Mouse (Mus musculus) kidney, embryonic 15.5 days (tissue): ENCODE results near the gene Duoxa2. TPM values are rescaled to one million over a fixed set of nuclear protein-coding genes. Genes with fewer than 3 reads are reported as not detected.
A peak's percentile ranks its signal among the peaks of the same experiment; 100 is the strongest.

ENCODE experiments used
- ATAC-seq: fragments of 200-750 bp; cut with Nextera tagmentation; replicated peaks from 2 replicates; pipeline ENCODE4 v1.8.0; 2017; ENCODE audit warnings: moderate TSS enrichment; ENCODE audit not compliant: low FRiP score
- H3K27ac ChIP-seq: fragments of 300-500 bp; sonication (generic); 2 replicates; pipeline ENCODE4 v1.5.1; 2015; ENCODE audit warnings: mild to moderate bottlenecking, inconsistent platforms
- H3K27me3 ChIP-seq: fragments of 300-500 bp; sonication (generic); 2 replicates; pipeline ENCODE4 v1.6.1; 2015; ENCODE audit warnings: inconsistent platforms
- H3K36me3 ChIP-seq: fragments of 300-500 bp; sonication (generic); 2 replicates; pipeline ENCODE4 v1.6.1; 2015; ENCODE audit warnings: inconsistent platforms
- H3K4me1 ChIP-seq: fragments of 300-500 bp; sonication (generic); 2 replicates; pipeline ENCODE4 v1.6.1; 2015; ENCODE audit warnings: inconsistent platforms
- H3K4me2 ChIP-seq: fragments of 300-500 bp; sonication (generic); 2 replicates; pipeline ENCODE4 v1.6.1; 2015; ENCODE audit warnings: moderate library complexity, mild to moderate bottlenecking, inconsistent platforms
- H3K4me3 ChIP-seq: fragments of 300-500 bp; sonication (generic); replicated peaks from 2 replicates; pipeline ENCODE4 v1.5.1; 2015; ENCODE audit warnings: mild to moderate bottlenecking, inconsistent platforms
- H3K9ac ChIP-seq: fragments of 300-500 bp; sonication (generic); 2 replicates; pipeline ENCODE4 v1.6.1; 2015; ENCODE audit warnings: mild to moderate bottlenecking, inconsistent platforms
- H3K9me3 ChIP-seq: fragments of 300-500 bp; sonication (generic); replicated peaks from 2 replicates; pipeline ENCODE4 v1.6.1; 2016; ENCODE audit warnings: inconsistent platforms
- WGBS: fragments of 180-500 bp; shearing (Covaris S2); methylation state at CpG from one replicate; pipeline ENCODE4 v1.1.7; 2015; ENCODE audit warnings: mixed read lengths; 5-methylcytosine and 5-hydroxymethylcytosine counted together
- polyA plus RNA-seq: library from polyadenylated mRNA; unstranded; fragments of >200 nt; fragmentation: Nextera tagmentation; extraction: Ambion mirVana; gene quantifications from 2 replicates; pipeline ENCODE4 v1.2.1, GENCODE M21; 2015

The Duoxa2 gene
- polyA plus RNA-seq, 1 experiment from 2014 or later = not detected

GRCm38 (mm10) chr2:122299911-122300655 is 1.4 kb downstream of the Duoxa2 start:
- no peaks in the 10 kb centered on the region for H3K9me3 ChIP-seq
- H3K4me2 ChIP-seq = no peak overlapping the region
- H3K4me3 ChIP-seq = no peak overlapping the region
- no peak overlapping the region for H3K27ac ChIP-seq
- no peak overlapping the region for H3K9ac ChIP-seq
- peaks cover 43% of the 10 kb centered on the region for H3K4me1 ChIP-seq
- 10% methylated on average over 14 of the region's 14 CpGs for WGBS
- ATAC-seq = no peak
- H3K27me3 ChIP-seq = peaks cover 99% of the 10 kb centered on the region
- H3K36me3 ChIP-seq = no peaks in the 10 kb centered on the region

- peaks cover 99% of the 10 kb centered on the region for H3K27me3 ChIP-seq
- no peaks in the 10 kb centered on the region for H3K36me3 ChIP-seq
- H3K9me3 ChIP-seq = no peaks in the 10 kb centered on the region
- no peak for ATAC-seq
- peaks cover 42% of the 10 kb centered on the region for H3K4me1 ChIP-seq
- H3K27ac ChIP-seq = no peak overlapping the region
- WGBS = 3% methylated on average over 14 of the region's 14 CpGs
- H3K9ac ChIP-seq = no peak overlapping the region
- peak overlapping the region; percentile 39 for H3K4me3 ChIP-seq
- peak overlapping the region; percentile 62 for H3K4me2 ChIP-seq
Measured at GRCm38 (mm10) chr2:122300656-122301020, 1.9 kb downstream of the Duoxa2 start.

- WGBS = under 1% methylated on average over 48 of the region's 48 CpGs
Measured at GRCm38 (mm10) chr2:122301081-122301920, 2.6 kb downstream of the Duoxa2 start.

GRCm38 (mm10) chr2:122301921-122302573 is 3.3 kb downstream of the Duoxa2 start:
- Histone ChIP-seq H3K27ac (no peak overlapping the region), H3K27me3 (peaks cover 99% of the 10 kb centered on the region), H3K9ac (no peak overlapping the region), H3K9me3 (no peaks in the 10 kb centered on the region), H3K4me1 (peaks cover 40% of the 10 kb centered on the region), H3K36me3 (no peaks in the 10 kb centered on the region), H3K4me3 (peak overlapping the region; percentile 39), H3K4me2 (peak overlapping the region; percentile 62)
- ATAC-seq = no peak
- 7% methylated on average over 23 of the region's 23 CpGs for WGBS

More at GRCm38 (mm10) chr2:122301081-122301920, 2.6 kb downstream of the Duoxa2 start:
- Histone ChIP-seq H3K9ac (0 out of 2 replicates have a peak overlapping the region, but pooled peaks have one; percentile 9), H3K27ac (no peak overlapping the region), H3K4me3 (peak overlapping the region; percentile 39), H3K4me1 (peaks cover 42% of the 10 kb centered on the region), H3K4me2 (peak overlapping the region; percentile 62), H3K36me3 (no peaks in the 10 kb centered on the region), H3K9me3 (no peaks in the 10 kb centered on the region), H3K27me3 (peaks cover 99% of the 10 kb centered on the region)
- ATAC-seq = no peak; the same call in 1 of the 2 replicates

- Histone ChIP-seq H3K9me3 (no peaks in the 10 kb centered on the region), H3K27ac (no peak overlapping the region), H3K4me1 (peaks cover 34% of the 10 kb centered on the region), H3K36me3 (no peaks in the 10 kb centered on the region), H3K9ac (no peak overlapping the region), H3K4me3 (no peak overlapping the region), H3K27me3 (peaks cover 99% of the 10 kb centered on the region), H3K4me2 (no peak overlapping the region)
- WGBS = 15% methylated on average over 9 of the region's 9 CpGs
- no peak; the same call in 1 of the 2 replicates for ATAC-seq
Measured at GRCm38 (mm10) chr2:122302574-122303241, 4.0 kb downstream of the Duoxa2 start.

- Histone ChIP-seq H3K36me3 (no peaks in the 10 kb centered on the region), H3K27ac (no peak overlapping the region), H3K4me1 (peaks cover 17% of the 10 kb centered on the region), H3K9ac (no peak overlapping the region), H3K27me3 (peaks cover 97% of the 10 kb centered on the region), H3K4me2 (no peak overlapping the region), H3K9me3 (no peaks in the 10 kb centered on the region), H3K4me3 (no peak overlapping the region)
- ATAC-seq = no peak
- 92% methylated on average over 6 of the region's 6 CpGs for WGBS
Measured at GRCm38 (mm10) chr2:122304544-122304943, 5.8 kb downstream of the Duoxa2 start.

GRCm38 (mm10) chr2:122305097-122305892 is 6.6 kb downstream of the Duoxa2 start:
- no peak for ATAC-seq
- H3K4me1 ChIP-seq = peaks cover 17% of the 10 kb centered on the region
- no peaks in the 10 kb centered on the region for H3K36me3 ChIP-seq
- 78% methylated on average over 16 of the region's 16 CpGs for WGBS
- no peak overlapping the region for H3K4me2 ChIP-seq
- H3K27ac ChIP-seq = no peak overlapping the region
- no peak overlapping the region for H3K9ac ChIP-seq
- no peaks in the 10 kb centered on the region for H3K9me3 ChIP-seq
- H3K4me3 ChIP-seq = no peak overlapping the region
- H3K27me3 ChIP-seq = peaks cover 97% of the 10 kb centered on the region

- Histone ChIP-seq H3K9ac (no peak overlapping the region), H3K27ac (no peak overlapping the region), H3K27me3 (peaks cover 97% of the 10 kb centered on the region), H3K36me3 (no peaks in the 10 kb centered on the region), H3K4me1 (peaks cover 11% of the 10 kb centered on the region), H3K4me2 (no peak overlapping the region), H3K9me3 (no peaks in the 10 kb centered on the region), H3K4me3 (no peak overlapping the region)
- WGBS = 51% methylated on average over 4 of the region's 4 CpGs
- ATAC-seq = no peak
Measured at GRCm38 (mm10) chr2:122306184-122306583, 7.5 kb downstream of the Duoxa2 start.

GRCm38 (mm10) chr2:122309647-122310046 is 10.9 kb downstream of the Duoxa2 start:
- H3K27me3 ChIP-seq = peaks cover 97% of the 10 kb centered on the region
- no peak overlapping the region for H3K4me2 ChIP-seq
- ATAC-seq = no peak
- no peak overlapping the region for H3K4me3 ChIP-seq
- peaks cover 11% of the 10 kb centered on the region for H3K4me1 ChIP-seq
- no peaks in the 10 kb centered on the region for H3K9me3 ChIP-seq
- WGBS = 46% methylated on average over 3 of the region's 3 CpGs
- H3K36me3 ChIP-seq = no peaks in the 10 kb centered on the region
- H3K27ac ChIP-seq = no peak overlapping the region
- H3K9ac ChIP-seq = no peak overlapping the region

GRCm38 (mm10) chr2:122311561-122311960 is 12.9 kb downstream of the Duoxa2 start:
- no peaks in the 10 kb centered on the region for H3K9me3 ChIP-seq
- no peak for ATAC-seq
- H3K4me1 ChIP-seq = peaks cover 11% of the 10 kb centered on the region
- 49% methylated on average over 2 of the region's 2 CpGs for WGBS
- H3K27me3 ChIP-seq = peaks cover 89% of the 10 kb centered on the region
- no peak overlapping the region for H3K27ac ChIP-seq
- no peak overlapping the region for H3K9ac ChIP-seq
- no peak overlapping the region for H3K4me3 ChIP-seq
- no peak overlapping the region for H3K4me2 ChIP-seq
- H3K36me3 ChIP-seq = no peaks in the 10 kb centered on the region
